Mouse (Mus musculus) embryonic facial prominence, embryonic 15.5 days (tissue): Measurements from ENCODE around the gene Nrxn3. TPM values are rescaled to one million over a fixed set of nuclear protein-coding genes. Genes with fewer than 3 reads are reported as not detected.

Source experiments
- ATAC-seq: fragments of 200-750 bp; cut with Nextera tagmentation; 2 replicates; pipeline ENCODE4 v1.8.0; 2017; ENCODE audit warnings: low read depth, moderate TSS enrichment; ENCODE audit not compliant: insufficient number of reproducible peaks, low FRiP score, low TSS enrichment
- H3K27ac ChIP-seq: fragments of 300-500 bp; sonication (generic); replicated peaks from 2 replicates; pipeline ENCODE4 v1.5.1; 2015; ENCODE audit warnings: mild to moderate bottlenecking, inconsistent platforms
- H3K27me3 ChIP-seq: fragments of 300-500 bp; sonication (generic); 2 replicates; pipeline ENCODE4 v1.6.1; 2015; ENCODE audit warnings: inconsistent platforms
- H3K36me3 ChIP-seq: fragments of 300-500 bp; sonication (generic); 2 replicates; pipeline ENCODE4 v1.6.1; 2015; ENCODE audit warnings: mild to moderate bottlenecking, inconsistent platforms
- H3K4me1 ChIP-seq: fragments of 300-500 bp; sonication (generic); 2 replicates; pipeline ENCODE4 v1.6.1; 2015; ENCODE audit warnings: inconsistent platforms
- H3K4me2 ChIP-seq: fragments of 300-500 bp; sonication (generic); replicated peaks from 2 replicates; pipeline ENCODE4 v1.6.1; 2015; ENCODE audit warnings: mild to moderate bottlenecking, inconsistent platforms
- H3K4me3 ChIP-seq: fragments of 300-500 bp; sonication (generic); replicated peaks from 2 replicates; pipeline ENCODE4 v1.5.1; 2015; ENCODE audit warnings: mild to moderate bottlenecking, inconsistent platforms
- H3K9ac ChIP-seq: fragments of 300-500 bp; sonication (generic); 2 replicates; pipeline ENCODE4 v1.6.1; 2015; ENCODE audit warnings: inconsistent platforms
- H3K9me3 ChIP-seq: fragments of 300-500 bp; sonication (generic); replicated peaks from 2 replicates; pipeline ENCODE4 v1.6.1; 2016; ENCODE audit warnings: inconsistent platforms
- WGBS: fragments of 180-500 bp; shearing (Covaris S2); methylation state at CpG from one replicate; pipeline ENCODE4 v1.1.7; 2015; 5-methylcytosine and 5-hydroxymethylcytosine counted together
- polyA plus RNA-seq: library from polyadenylated mRNA; unstranded; fragments of >200 nt; fragmentation: Nextera tagmentation; extraction: Ambion mirVana; gene quantifications from 2 replicates; pipeline ENCODE4 v1.2.1, GENCODE M21; 2015

The Nrxn3 gene
- polyA plus RNA-seq, 1 experiment from 2014 or later = 4.5 TPM

- 37% methylated on average over 2 of the region's 2 CpGs for whole genome bisulfite sequencing
- no peak overlapping the region for H3K4me3 ChIP-seq
- H3K36me3 ChIP-seq = no peaks in the 10 kb centered on the region
- no peaks in the 10 kb centered on the region for H3K27me3 ChIP-seq
- ATAC-seq = no peak
- H3K9ac ChIP-seq = no peak overlapping the region
- no peak overlapping the region for H3K4me2 ChIP-seq
- no peaks in the 10 kb centered on the region for H3K9me3 ChIP-seq
- H3K4me1 ChIP-seq = no peaks in the 10 kb centered on the region
- H3K27ac ChIP-seq = no peak overlapping the region
Observed at GRCm38 (mm10) chr12:89505121-89505764, 782.6 kb downstream of the Nrxn3 start.

- H3K4me2 ChIP-seq = no peak overlapping the region
- no peaks in the 10 kb centered on the region for H3K27me3 ChIP-seq
- H3K4me3 ChIP-seq = no peak overlapping the region
- no peaks in the 10 kb centered on the region for H3K4me1 ChIP-seq
- no peaks in the 10 kb centered on the region for H3K36me3 ChIP-seq
- no peak overlapping the region for H3K27ac ChIP-seq
- no peak for ATAC-seq
- no peak overlapping the region for H3K9ac ChIP-seq
- no peaks in the 10 kb centered on the region for H3K9me3 ChIP-seq
Observed at GRCm38 (mm10) chr12:89508970-89509369, 786.3 kb downstream of the Nrxn3 start.

DNA sequence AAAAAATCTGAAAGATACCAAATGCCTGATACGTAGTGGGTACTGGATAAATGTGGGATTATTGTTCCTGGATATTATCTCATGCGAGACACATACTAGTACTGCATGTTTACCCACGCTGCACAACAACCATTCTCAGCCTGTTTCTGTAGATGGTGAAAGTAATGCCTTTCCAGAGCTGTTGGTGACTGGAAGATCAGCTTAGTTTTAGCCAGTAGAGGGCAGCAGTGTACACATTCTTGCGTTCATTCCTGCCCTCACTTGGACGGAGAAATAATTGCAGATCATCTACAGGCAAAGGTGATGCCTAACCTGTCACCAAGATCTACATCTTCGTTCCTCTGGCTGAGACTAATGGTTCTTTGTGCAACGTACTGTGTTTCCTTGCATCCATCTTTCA, 791.1 kb downstream of the Nrxn3 start:
- no peak for ATAC-seq
- H3K4me2 ChIP-seq = no peak overlapping the region
- no peaks in the 10 kb centered on the region for H3K4me1 ChIP-seq
- no peak overlapping the region for H3K27ac ChIP-seq
- no peaks in the 10 kb centered on the region for H3K36me3 ChIP-seq
- WGBS = 40% methylated on average over 7 of the region's 7 CpGs
- H3K27me3 ChIP-seq = no peaks in the 10 kb centered on the region
- no peaks in the 10 kb centered on the region for H3K9me3 ChIP-seq
- H3K9ac ChIP-seq = no peak overlapping the region
- H3K4me3 ChIP-seq = no peak overlapping the region

DNA sequence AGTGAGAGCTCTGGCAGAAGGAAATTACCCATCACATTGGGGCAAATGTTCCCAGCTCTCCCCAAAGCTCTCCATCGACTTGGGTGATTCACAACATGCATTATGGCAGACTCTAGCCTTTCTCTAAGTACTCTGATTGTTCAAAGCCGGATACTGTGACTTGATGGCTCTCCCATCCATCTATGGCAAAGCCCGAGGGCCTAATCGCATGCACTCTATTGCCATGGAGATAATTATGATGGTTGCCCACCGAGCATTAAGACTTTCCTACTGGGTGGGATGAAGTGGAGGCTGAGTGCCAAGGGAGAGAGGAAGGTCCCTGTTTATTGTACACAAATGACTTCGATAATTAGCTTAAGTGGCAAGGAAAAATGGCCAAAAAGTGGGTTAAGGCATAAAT, 793.4 kb downstream of the Nrxn3 start:
- Histone ChIP-seq H3K4me1 (no peaks in the 10 kb centered on the region), H3K27ac (no peak overlapping the region), H3K4me2 (no peak overlapping the region), H3K27me3 (no peaks in the 10 kb centered on the region), H3K9ac (no peak overlapping the region), H3K9me3 (no peaks in the 10 kb centered on the region), H3K4me3 (no peak overlapping the region), H3K36me3 (no peaks in the 10 kb centered on the region)
- no peak for ATAC-seq
- 70% methylated on average over 6 of the region's 6 CpGs for WGBS

GRCm38 (mm10) chr12:89530679-89531350, 808.1 kb downstream of the Nrxn3 start:
- Histone ChIP-seq H3K4me3 (no peak overlapping the region), H3K4me1 (no peaks in the 10 kb centered on the region), H3K4me2 (no peak overlapping the region), H3K9ac (no peak overlapping the region), H3K27ac (no peak overlapping the region), H3K27me3 (no peaks in the 10 kb centered on the region), H3K9me3 (no peaks in the 10 kb centered on the region), H3K36me3 (no peaks in the 10 kb centered on the region)
- 8% methylated on average over 4 of the region's 4 CpGs for WGBS
- no peak for ATAC-seq

DNA sequence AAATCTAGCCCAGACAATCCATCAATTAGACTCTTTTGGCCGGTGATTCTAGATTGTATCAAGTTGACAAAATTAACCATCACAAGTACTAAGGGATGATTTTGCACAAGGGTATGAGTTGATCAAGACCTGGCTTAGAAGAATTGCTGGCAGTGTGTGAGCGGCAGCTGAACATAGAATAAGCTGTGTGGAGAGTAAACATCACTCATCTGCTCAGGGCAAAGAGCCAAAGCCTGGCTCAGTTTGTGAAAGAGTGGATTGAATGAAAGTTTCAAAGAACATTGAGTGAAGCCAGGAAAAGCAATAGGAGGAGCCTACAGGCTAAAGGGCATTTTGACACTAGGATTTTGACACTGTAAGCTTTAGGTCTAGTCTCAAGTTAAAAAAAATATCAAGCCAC, 828.6 kb downstream of the Nrxn3 start:
- H3K27ac ChIP-seq = no peak overlapping the region
- no peak overlapping the region for H3K4me2 ChIP-seq
- H3K4me1 ChIP-seq = no peaks in the 10 kb centered on the region
- no peaks in the 10 kb centered on the region for H3K36me3 ChIP-seq
- H3K9ac ChIP-seq = no peak overlapping the region
- no peaks in the 10 kb centered on the region for H3K27me3 ChIP-seq
- H3K4me3 ChIP-seq = no peak overlapping the region
- no peaks in the 10 kb centered on the region for H3K9me3 ChIP-seq
- ATAC-seq = no peak
- whole genome bisulfite sequencing = 70% methylated on average over 2 of the region's 2 CpGs

GRCm38 (mm10) chr12:89553223-89553880, 830.7 kb downstream of the Nrxn3 start:
- WGBS = 66% methylated on average over 4 of the region's 4 CpGs
- no peaks in the 10 kb centered on the region for H3K4me1 ChIP-seq

DNA sequence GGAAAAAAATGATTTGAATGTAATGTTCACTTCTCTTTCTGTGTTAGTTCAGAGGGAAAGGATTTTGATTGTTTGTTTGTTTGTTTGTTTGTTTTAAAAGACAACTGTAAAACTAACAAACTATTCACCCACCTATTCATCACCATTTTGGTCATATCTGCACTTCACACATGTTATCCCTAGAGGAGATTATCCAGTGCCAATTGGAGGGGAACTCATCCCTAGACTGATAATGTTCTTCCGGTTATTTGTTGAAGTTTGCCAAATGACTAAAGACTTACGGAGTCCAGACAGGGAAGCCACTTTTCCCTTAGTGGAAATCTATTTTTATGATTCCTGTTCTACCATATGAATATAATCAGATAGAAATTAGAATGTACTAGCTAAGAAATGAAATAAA, 831.5 kb downstream of the Nrxn3 start:
- 81% methylated on average over 2 of the region's 2 CpGs for WGBS
- no peaks in the 10 kb centered on the region for H3K9me3 ChIP-seq
- ATAC-seq = no peak
- H3K4me3 ChIP-seq = no peak overlapping the region
- H3K36me3 ChIP-seq = no peaks in the 10 kb centered on the region
- no peak overlapping the region for H3K4me2 ChIP-seq
- no peak overlapping the region for H3K9ac ChIP-seq
- H3K27ac ChIP-seq = no peak overlapping the region
- no peaks in the 10 kb centered on the region for H3K27me3 ChIP-seq
- no peaks in the 10 kb centered on the region for H3K4me1 ChIP-seq

More at GRCm38 (mm10) chr12:89553223-89553880, 830.7 kb downstream of the Nrxn3 start:
- Histone ChIP-seq H3K4me3 (no peak overlapping the region), H3K4me2 (no peak overlapping the region), H3K27ac (no peak overlapping the region), H3K36me3 (no peaks in the 10 kb centered on the region), H3K9ac (no peak overlapping the region), H3K9me3 (no peaks in the 10 kb centered on the region), H3K27me3 (no peaks in the 10 kb centered on the region)
- no peak for ATAC-seq

GRCm38 (mm10) chr12:89554740-89555430, 832.2 kb downstream of the Nrxn3 start:
- 60% methylated on average over 2 of the region's 2 CpGs for WGBS
- no peak for ATAC-seq

DNA sequence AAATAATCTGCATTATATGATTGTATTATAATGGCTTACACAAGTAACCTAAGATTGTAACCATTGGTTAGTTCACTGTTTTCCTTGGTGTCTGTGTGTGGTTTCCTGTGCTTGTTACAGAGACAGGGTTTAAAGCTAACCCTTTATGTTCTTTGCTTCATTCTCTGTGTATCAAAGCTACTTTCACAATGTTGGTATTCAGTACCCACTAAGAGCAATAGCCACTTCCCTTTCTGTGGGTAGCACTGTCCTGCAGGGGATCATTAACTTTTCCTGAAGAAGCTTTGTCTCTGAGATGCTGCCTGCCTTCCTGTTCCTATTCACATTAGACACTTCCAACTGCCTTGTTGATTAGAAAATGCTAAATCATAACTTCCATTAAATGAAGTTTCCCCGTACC, 836.2 kb downstream of the Nrxn3 start:
- no peaks in the 10 kb centered on the region for H3K4me1 ChIP-seq
- H3K9me3 ChIP-seq = no peaks in the 10 kb centered on the region
- no peaks in the 10 kb centered on the region for H3K27me3 ChIP-seq
- no peak overlapping the region for H3K27ac ChIP-seq
- 81% methylated on average over 1 of the region's 1 CpGs for WGBS
- H3K4me2 ChIP-seq = no peak overlapping the region
- no peak overlapping the region for H3K9ac ChIP-seq
- no peak for ATAC-seq
- H3K36me3 ChIP-seq = no peaks in the 10 kb centered on the region
- no peak overlapping the region for H3K4me3 ChIP-seq

More at GRCm38 (mm10) chr12:89554740-89555430, 832.2 kb downstream of the Nrxn3 start:
- Histone ChIP-seq H3K36me3 (no peaks in the 10 kb centered on the region), H3K9ac (no peak overlapping the region), H3K4me3 (no peak overlapping the region), H3K9me3 (no peaks in the 10 kb centered on the region), H3K4me1 (no peaks in the 10 kb centered on the region), H3K4me2 (no peak overlapping the region), H3K27ac (no peak overlapping the region), H3K27me3 (no peaks in the 10 kb centered on the region)

GRCm38 (mm10) chr12:89561989-89562565, 839.4 kb downstream of the Nrxn3 start:
- no peaks in the 10 kb centered on the region for H3K27me3 ChIP-seq
- H3K4me1 ChIP-seq = no peaks in the 10 kb centered on the region
- H3K9me3 ChIP-seq = no peaks in the 10 kb centered on the region
- WGBS = 42% methylated on average over 4 of the region's 4 CpGs
- H3K36me3 ChIP-seq = no peaks in the 10 kb centered on the region
- no peak for ATAC-seq
- H3K9ac ChIP-seq = no peak overlapping the region
- H3K4me2 ChIP-seq = no peak overlapping the region
- no peak overlapping the region for H3K27ac ChIP-seq
- H3K4me3 ChIP-seq = no peak overlapping the region
